Mouse (Mus musculus): Measurements from ENCODE around the gene Misp. TPM values are rescaled to one million over a fixed set of nuclear protein-coding genes. Genes with fewer than 3 reads are reported as not detected.

Gene Misp
- polyA plus RNA-seq, 1 experiment, result not detected

GRCm38 (mm10) chr10:79793738-79794490, 26.9 kb upstream of the Misp start:
- peak overlapping the region; percentile 67 for H3K4me3 ChIP-seq (ENCODE audit: insufficient read depth, low read length)
- H3K4me1 ChIP-seq (ENCODE audit: control insufficient read depth, insufficient read depth, low read length), result no peaks in the 10 kb centered on the region
- peak overlapping the region; percentile 58 for H3K27ac ChIP-seq (ENCODE audit: insufficient read depth, low read length)
- TF ChIP-seq CTCF (IDR thresholded peaks at IDR 0.05; ENCODE audit: borderline replicate concordance, insufficient read depth, low read length) (no peak), POLR2A (IDR thresholded peaks at IDR 0.05; ENCODE audit: low read depth, low read length) (no peak; the same call in 1 of the 2 replicates)

GRCm38 (mm10) chr10:79794491-79794931, 26.3 kb upstream of the Misp start:
- Histone ChIP-seq H3K4me3 (ENCODE audit: insufficient read depth, low read length) (peak overlapping the region; percentile 67), H3K27ac (ENCODE audit: insufficient read depth, low read length) (peak overlapping the region; percentile 58), H3K4me1 (ENCODE audit: control insufficient read depth, insufficient read depth, low read length) (no peaks in the 10 kb centered on the region)
- no peak for TF ChIP-seq CTCF (IDR thresholded peaks at IDR 0.05; ENCODE audit: borderline replicate concordance, insufficient read depth, low read length)
- peak; percentile 77 for TF ChIP-seq POLR2A (IDR thresholded peaks at IDR 0.05; ENCODE audit: low read depth, low read length)

GRCm38 (mm10) chr10:79795905-79796304, 24.9 kb upstream of the Misp start:
- Histone ChIP-seq H3K4me3 (ENCODE audit: insufficient read depth, low read length) (no peak overlapping the region), H3K27ac (ENCODE audit: insufficient read depth, low read length) (no peak overlapping the region)
- TF ChIP-seq CTCF (IDR thresholded peaks at IDR 0.05; ENCODE audit: borderline replicate concordance, insufficient read depth, low read length), result no peak

GRCm38 (mm10) chr10:79797326-79797725, 23.5 kb upstream of the Misp start:
- no peak for TF ChIP-seq CTCF (IDR thresholded peaks at IDR 0.05; ENCODE audit: borderline replicate concordance, insufficient read depth, low read length)
- no peak for TF ChIP-seq POLR2A (IDR thresholded peaks at IDR 0.05; ENCODE audit: low read depth, low read length)
- no peak overlapping the region for H3K4me3 ChIP-seq (ENCODE audit: insufficient read depth, low read length)
- no peak overlapping the region for H3K27ac ChIP-seq (ENCODE audit: insufficient read depth, low read length)
- peaks cover 4% of the 10 kb centered on the region for H3K4me1 ChIP-seq (ENCODE audit: control insufficient read depth, insufficient read depth, low read length)

More at GRCm38 (mm10) chr10:79795905-79796304, 24.9 kb upstream of the Misp start:
- no peaks in the 10 kb centered on the region for H3K4me1 ChIP-seq (ENCODE audit: control insufficient read depth, insufficient read depth, low read length)

- H3K4me1 ChIP-seq (ENCODE audit: control insufficient read depth, insufficient read depth, low read length), result peaks cover 4% of the 10 kb centered on the region
- TF ChIP-seq CTCF (IDR thresholded peaks at IDR 0.05; ENCODE audit: borderline replicate concordance, insufficient read depth, low read length) (no peak), POLR2A (IDR thresholded peaks at IDR 0.05; ENCODE audit: low read depth, low read length) (no peak)
- H3K27ac ChIP-seq (ENCODE audit: insufficient read depth, low read length), result no peak overlapping the region
- no peak overlapping the region for H3K4me3 ChIP-seq (ENCODE audit: insufficient read depth, low read length)
Observed at GRCm38 (mm10) chr10:79798289-79798928, 22.4 kb upstream of the Misp start.

GRCm38 (mm10) chr10:79800508-79800907, 20.3 kb upstream of the Misp start:
- H3K4me3 ChIP-seq (ENCODE audit: insufficient read depth, low read length), result no peak overlapping the region
- H3K27ac ChIP-seq (ENCODE audit: insufficient read depth, low read length), result no peak overlapping the region
- TF ChIP-seq CTCF (IDR thresholded peaks at IDR 0.05; ENCODE audit: borderline replicate concordance, insufficient read depth, low read length), result no peak
- H3K4me1 ChIP-seq (ENCODE audit: control insufficient read depth, insufficient read depth, low read length), result peaks cover 4% of the 10 kb centered on the region

GRCm38 (mm10) chr10:79801837-79802236, 19.0 kb upstream of the Misp start:
- no peak for TF ChIP-seq POLR2A (IDR thresholded peaks at IDR 0.05; ENCODE audit: low read depth, low read length)
- TF ChIP-seq CTCF (IDR thresholded peaks at IDR 0.05; ENCODE audit: borderline replicate concordance, insufficient read depth, low read length), result no peak
- Histone ChIP-seq H3K27ac (ENCODE audit: insufficient read depth, low read length) (no peak overlapping the region), H3K4me1 (ENCODE audit: control insufficient read depth, insufficient read depth, low read length) (peaks cover 4% of the 10 kb centered on the region), H3K4me3 (ENCODE audit: insufficient read depth, low read length) (no peak overlapping the region)

- Histone ChIP-seq H3K4me3 (ENCODE audit: insufficient read depth, low read length) (no peak overlapping the region), H3K27ac (ENCODE audit: insufficient read depth, low read length) (no peak overlapping the region), H3K4me1 (ENCODE audit: control insufficient read depth, insufficient read depth, low read length) (peaks cover 4% of the 10 kb centered on the region)
- no peak for TF ChIP-seq POLR2A (IDR thresholded peaks at IDR 0.05; ENCODE audit: low read depth, low read length)
- TF ChIP-seq CTCF (IDR thresholded peaks at IDR 0.05; ENCODE audit: borderline replicate concordance, insufficient read depth, low read length), result no peak
Observed at GRCm38 (mm10) chr10:79802331-79802971, 18.3 kb upstream of the Misp start.

GRCm38 (mm10) chr10:79803716-79804323, 17.0 kb upstream of the Misp start:
- Histone ChIP-seq H3K4me3 (ENCODE audit: insufficient read depth, low read length) (no peak overlapping the region), H3K4me1 (ENCODE audit: control insufficient read depth, insufficient read depth, low read length) (peaks cover 4% of the 10 kb centered on the region), H3K27ac (ENCODE audit: insufficient read depth, low read length) (no peak overlapping the region)
- TF ChIP-seq POLR2A (IDR thresholded peaks at IDR 0.05; ENCODE audit: low read depth, low read length) (no peak), CTCF (IDR thresholded peaks at IDR 0.05; ENCODE audit: borderline replicate concordance, insufficient read depth, low read length) (no peak)

Measured in embryonic fibroblast, embryonic 13.5 days (primary cell).